Mouse (Mus musculus): ENCODE measurements around the gene Mllt6.
"Not testable (repeated sequence)": the region's sequence is repeated elsewhere in the genome, so short reads cannot be mapped to it uniquely, and the experiment has no call there.

Gene Mllt6

DNA sequence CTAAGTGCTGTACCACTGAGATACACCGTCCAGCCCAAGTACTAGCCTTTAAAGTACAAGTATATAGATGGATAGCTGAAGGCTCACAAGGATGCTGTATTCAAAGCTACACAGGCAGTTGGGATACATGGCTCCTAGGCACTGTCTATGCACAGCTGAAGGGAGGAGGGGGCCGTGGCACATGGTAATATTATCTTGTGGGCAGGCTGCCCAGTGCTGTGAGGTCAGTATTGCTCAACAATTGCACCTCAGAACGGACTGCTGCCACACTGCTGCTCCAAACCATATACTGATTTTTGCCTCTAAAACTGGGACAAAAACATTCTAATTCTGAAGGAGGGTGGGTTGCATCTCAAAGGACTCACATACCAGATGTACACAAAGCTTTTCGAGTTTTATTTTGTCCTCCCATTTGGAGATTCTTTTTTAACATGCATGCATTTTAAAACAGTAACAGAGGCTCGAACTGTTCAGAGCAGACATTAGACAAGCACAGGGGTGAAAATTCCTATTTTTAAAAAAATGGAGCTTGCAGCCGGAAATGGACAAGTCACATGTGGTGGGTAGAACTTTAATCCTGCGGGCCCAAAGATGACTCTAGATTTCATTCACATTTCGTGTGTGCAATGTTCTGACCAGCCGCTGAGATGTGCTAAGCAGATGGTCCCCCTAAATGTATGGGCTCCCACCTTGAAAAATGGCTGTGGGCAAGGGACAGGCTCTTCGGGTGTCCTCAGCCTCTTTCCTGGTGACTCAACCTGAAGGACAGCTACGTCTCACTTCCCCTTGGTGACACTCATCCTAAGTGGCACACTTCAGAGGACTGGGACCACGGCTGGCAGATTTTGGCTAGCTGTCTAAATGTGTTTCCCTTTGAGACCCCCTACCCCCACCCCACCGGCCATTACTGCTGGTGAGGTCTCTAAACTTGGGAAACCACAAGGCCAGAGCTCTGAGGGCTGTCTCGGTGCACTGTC is 51.9 kb downstream of the Mllt6 start:
- no peak for DNase-seq (ENCODE audit: extremely low spot score)

DNA sequence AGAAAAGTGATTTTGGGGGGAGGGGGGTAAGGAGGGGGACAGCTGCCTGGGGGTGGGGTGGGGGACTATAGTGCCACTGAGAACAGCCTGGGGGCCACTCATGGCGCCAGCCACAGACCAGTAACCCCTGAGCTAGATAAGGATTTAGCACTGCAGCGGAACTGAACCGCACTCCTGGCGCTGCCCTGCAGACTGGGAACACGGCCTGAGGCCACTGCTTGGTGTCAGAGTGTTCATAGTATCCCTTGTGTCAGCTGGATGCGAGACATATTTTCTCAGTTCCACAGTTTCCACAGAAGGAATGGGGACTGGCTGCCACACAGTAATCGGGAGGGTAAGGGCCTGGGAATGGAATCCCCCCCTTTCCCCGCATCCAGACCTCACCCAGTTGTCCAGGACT is 52.8 kb downstream of the Mllt6 start:
- no peak for DNase-seq (ENCODE audit: extremely low spot score)

DNA sequence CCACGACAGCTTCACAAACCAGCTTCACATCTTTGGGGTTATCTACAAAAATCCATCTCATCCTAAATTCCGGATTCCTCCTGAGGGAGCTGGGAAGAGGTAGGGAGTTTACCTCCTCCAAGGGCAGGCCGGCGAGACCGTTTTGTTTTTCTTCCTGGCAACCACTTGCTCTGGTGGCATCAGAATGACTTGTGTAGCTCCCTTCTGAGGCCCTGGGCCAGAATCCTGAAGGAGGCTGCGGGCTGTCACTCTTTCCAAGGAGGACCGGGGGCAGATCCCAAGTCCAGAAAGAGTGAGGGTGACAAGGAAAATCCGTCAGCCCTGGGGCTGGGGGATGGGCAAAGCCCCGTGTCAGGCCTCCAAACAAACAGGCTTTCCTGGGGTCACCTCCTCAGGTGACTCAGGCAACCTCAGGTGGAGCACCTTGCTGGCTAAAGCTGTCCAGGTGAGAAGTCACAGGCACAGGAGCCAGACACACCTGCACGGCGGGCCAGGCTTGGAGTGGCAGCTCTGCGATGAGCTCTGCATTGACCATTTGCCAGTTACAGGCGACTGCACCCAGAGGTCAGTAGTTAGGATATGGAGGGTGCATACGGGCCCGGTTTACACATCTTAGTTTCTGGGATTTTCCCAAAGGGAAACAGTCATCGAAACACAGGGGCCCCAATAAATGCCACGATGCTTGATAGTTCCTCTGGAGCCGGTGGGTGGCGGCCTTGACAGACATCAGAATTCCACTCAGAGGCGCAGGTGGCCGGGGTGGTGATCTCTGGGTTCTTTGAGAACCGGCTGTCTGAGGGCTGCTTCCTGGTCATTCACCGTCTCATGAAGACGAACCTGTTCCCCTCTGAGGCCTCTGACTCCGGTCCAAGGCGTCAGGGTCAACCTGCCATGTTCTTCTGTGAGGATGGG is 54.4 kb downstream of the Mllt6 start:
- DNase-seq (ENCODE audit: extremely low spot score), result no peak

DNA sequence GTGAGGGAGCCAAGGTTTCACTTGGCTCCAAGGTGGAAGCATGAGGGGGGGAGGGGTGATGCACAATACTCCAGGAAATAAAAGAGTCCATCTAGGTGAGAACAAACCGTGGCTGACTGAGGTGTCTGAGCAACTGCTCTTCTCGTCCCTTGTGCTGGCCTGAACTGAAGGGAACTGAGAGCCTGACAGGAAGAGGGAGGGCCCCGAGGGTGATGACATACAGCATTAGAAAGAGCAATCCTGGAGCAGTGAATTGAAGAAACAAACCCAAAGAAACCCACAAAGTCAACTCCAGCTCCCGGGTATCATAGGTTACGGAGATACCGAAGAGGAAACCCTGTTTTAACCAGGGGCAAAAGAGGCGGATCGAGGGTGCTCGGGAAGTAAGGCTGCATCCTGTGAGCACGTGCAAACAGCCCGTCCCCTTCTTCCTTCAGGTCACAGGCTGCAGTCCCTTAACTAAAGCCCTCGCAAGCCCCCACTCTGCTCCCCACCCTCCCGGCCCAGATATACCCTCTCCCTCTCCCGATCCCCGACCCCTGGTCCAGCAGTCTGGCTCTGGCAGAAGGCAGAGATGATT is 55.2 kb downstream of the Mllt6 start:
- no peak for DNase-seq (ENCODE audit: extremely low spot score)

DNA sequence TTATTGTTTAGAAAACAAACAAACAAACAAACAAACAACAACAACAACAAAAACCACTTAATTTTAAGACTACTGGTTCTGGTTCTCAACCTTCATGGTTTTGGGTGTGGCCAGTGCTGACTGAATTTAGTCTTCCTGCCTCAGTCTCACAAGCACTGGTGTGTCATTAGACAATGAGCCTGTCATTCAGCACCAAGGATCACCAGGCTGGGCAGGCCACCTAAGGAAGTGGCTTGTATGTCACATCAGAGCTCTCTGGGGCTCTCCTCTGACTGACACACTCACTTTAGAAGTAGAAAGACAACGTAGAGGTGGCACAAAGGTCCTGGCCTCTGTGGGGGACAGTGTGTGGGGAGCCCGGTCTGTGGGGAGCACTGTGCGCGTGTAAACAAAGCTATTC is 55.8 kb downstream of the Mllt6 start:
- no peak for DNase-seq (ENCODE audit: extremely low spot score)

DNA sequence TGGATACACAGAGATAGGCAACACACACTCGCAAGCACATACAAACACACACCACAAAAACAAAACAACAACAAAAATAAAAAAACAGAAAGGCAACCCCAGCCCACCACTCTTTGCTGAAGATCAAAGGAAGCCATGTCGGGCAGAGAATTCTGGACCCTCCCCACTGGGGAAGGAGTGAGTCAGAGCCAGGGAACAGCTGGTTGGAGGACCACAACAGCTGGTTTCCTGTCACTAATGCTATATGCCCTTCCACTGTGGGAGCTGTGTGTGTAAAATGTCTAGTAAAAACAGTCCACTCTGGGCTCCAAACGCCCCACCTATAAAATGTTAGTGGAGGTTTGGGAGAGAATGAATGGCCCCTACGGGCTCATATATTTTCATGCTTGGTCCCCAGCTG is 58.1 kb downstream of the Mllt6 start:
- DNase-seq (ENCODE audit: extremely low spot score), result no peak

DNA sequence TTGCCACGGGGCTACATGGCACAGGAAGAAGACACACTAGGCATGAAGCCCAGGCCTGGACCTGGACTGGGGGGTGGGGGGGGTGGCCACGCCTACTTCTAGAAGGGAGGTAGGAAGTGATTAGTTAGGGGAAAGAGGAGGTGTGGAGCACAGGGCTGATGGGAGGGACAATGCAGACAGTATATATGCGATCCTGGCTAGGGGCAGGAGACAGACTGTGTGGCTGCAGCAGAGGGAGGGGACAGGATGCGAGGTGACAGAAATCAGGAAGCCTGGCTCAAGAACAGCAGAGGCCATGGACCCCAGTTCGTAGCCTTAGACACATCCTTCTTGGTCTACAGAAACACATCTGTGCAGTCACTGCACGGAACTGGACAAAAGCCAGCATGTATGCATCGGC is 60.5 kb downstream of the Mllt6 start:
- no peak for DNase-seq (ENCODE audit: extremely low spot score)

DNA sequence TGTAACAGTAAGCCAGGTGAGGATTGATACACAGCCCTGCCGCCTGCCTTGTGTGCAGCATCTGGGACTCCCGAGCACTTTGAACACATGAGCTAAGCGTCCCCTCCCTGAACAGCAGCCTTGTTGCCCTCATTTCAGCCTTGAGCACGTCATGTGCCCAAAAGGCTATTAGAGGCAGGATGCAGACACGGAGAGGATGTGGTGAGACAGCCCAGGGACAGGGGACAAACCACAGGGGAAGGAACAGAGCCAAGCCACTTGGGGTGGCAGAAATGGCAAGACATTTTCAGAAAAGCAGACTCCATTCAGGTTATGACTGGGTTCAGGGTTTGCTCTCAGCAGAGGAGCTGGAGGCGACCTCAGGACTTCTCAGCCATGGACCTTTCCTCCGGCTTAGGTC is 65.1 kb downstream of the Mllt6 start:
- no peak for DNase-seq (ENCODE audit: extremely low spot score)

DNA sequence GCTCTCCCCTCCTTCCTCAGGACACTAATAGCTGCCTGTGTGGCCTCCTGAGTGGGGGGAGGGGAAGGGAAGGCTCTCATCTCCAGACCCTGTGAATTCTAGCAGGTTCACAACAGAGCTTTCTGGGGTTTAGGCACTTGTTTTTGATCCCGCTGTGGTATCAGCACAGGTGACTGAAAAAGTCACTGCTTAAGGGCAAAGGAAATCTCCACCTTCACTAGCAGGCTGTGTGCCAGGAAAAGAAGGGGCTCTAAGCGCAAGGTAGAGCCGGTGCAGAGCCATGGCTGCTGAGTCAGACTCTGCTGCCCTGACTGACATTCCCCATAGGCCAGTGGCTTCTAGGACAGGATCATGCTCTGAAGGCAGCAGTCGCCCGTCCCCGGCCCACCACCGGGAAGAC is 65.5 kb downstream of the Mllt6 start:
- DNase-seq (ENCODE audit: extremely low spot score), result no peak

DNA sequence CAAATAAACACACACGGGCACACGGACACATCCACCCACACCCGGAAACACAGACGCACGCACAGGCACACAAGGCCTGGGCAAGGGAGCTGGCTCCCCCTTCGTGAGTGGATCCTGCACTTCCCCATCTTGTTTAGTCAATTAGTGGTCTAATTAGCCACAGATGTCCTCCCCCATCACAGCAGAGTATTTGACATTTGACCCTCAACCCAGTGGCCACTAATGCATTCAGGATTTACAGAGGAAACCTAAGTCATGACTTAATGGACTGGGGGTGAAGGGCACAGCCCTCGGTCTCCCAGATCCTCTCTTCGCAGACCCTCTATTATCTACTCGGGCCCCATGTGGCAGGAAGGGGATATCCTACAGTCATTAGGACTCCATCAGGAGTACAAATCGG is 70.5 kb downstream of the Mllt6 start:
- DNase-seq (ENCODE audit: extremely low spot score), result peak; percentile 73

DNA sequence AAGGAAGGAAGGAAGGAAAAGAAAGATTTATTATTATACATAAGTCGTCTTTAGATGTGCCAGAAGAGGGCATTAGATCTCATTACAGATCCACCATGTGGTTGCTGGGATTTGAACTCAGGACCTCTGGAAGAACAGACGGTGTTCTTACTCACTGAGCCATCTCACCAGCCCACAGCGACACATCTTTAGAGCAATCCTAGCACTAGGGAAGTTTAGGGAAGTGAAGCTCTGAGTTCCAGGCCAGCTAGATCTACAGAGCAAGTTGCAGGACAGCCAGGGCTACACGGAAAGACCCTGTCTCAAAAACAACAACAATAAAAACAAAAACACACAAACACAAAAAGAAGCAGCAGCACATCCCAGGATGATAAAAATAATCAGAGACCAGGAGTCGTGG is 71.6 kb downstream of the Mllt6 start:
- DNase-seq (ENCODE audit: extremely low spot score), result not testable (repeated sequence)
